Mouse (Mus musculus) hematopoietic stem cell, adult 5-6 weeks (primary cell): ENCODE data around the gene Cntnap2. TPM values are rescaled to one million over a fixed set of nuclear protein-coding genes. Genes with fewer than 3 reads are reported as not detected.
"Not testable (repeated sequence)": the region's sequence is repeated elsewhere in the genome, so short reads cannot be mapped to it uniquely, and the experiment has no call there.

ENCODE experiments used
- ATAC-seq, 2 experiments: fragments of 125-278 bp in 1 of 2; replicated peaks in 1 of 2; 2 replicates each; pipeline ENCODE4 v1.8.0; 2016 to 2017; ENCODE audit warnings: inconsistent platforms in 2 of 2, mild to moderate bottlenecking in 2 of 2, moderate number of reproducible peaks in 2 of 2, low read depth in 1 of 2, moderate TSS enrichment in 1 of 2; ENCODE audit not compliant: low FRiP score in 2 of 2, poor library complexity in 2 of 2, severe bottlenecking in 2 of 2, insufficient read depth in 1 of 2, low TSS enrichment in 1 of 2
- total RNA-seq: library from RNA; stranded (forward); fragments of 172-1452, 232-1000 nt; gene quantifications from 2 replicates; pipeline ENCODE4 v1.2.3, GENCODE M21; 2017

Gene Cntnap2
- total RNA-seq, 1 experiment from 2014 or later = not detected

- ATAC-seq = no peak
Measured at GRCm38 (mm10) chr6:47050319-47051222, 1991.4 kb downstream of the Cntnap2 start.

GRCm38 (mm10) chr6:47061341-47061740 is 2002.2 kb downstream of the Cntnap2 start:
- no peak for ATAC-seq

- no peak for ATAC-seq
Measured at GRCm38 (mm10) chr6:47089998-47090397, 2030.8 kb downstream of the Cntnap2 start.

- ATAC-seq = no peak
Measured at GRCm38 (mm10) chr6:47104951-47105350, 2045.8 kb downstream of the Cntnap2 start.

- ATAC-seq = no peak
Measured at GRCm38 (mm10) chr6:47109582-47110220, 2050.5 kb downstream of the Cntnap2 start.

GRCm38 (mm10) chr6:47134063-47134462 is 2074.9 kb downstream of the Cntnap2 start:
- peak in 1 of 2 experiments; percentile 67; a peak in 2 of 4 replicates for ATAC-seq

- peak; percentile 49 to 58; a peak in 1 of 4 replicates for ATAC-seq
Measured at GRCm38 (mm10) chr6:47153018-47153417, 2093.9 kb downstream of the Cntnap2 start.

GRCm38 (mm10) chr6:47174580-47175294 is 2115.6 kb downstream of the Cntnap2 start:
- ATAC-seq = peak; percentile 81 to 85

GRCm38 (mm10) chr6:47175356-47176156 is 2116.4 kb downstream of the Cntnap2 start:
- peak; percentile 43 to 68 for ATAC-seq

GRCm38 (mm10) chr6:47176157-47176555 is 2117.0 kb downstream of the Cntnap2 start:
- ATAC-seq = not testable (repeated sequence)

- not testable (repeated sequence) for ATAC-seq
Measured at GRCm38 (mm10) chr6:47181372-47181771, 2122.2 kb downstream of the Cntnap2 start.

GRCm38 (mm10) chr6:47182252-47182651 is 2123.1 kb downstream of the Cntnap2 start:
- no peak for ATAC-seq

- no peak for ATAC-seq
Measured at GRCm38 (mm10) chr6:47182756-47183155, 2123.6 kb downstream of the Cntnap2 start.

- not testable (repeated sequence) for ATAC-seq
Measured at GRCm38 (mm10) chr6:47183850-47184249, 2124.7 kb downstream of the Cntnap2 start.

- peak; percentile 56 to 67; a peak in 2 of 4 replicates for ATAC-seq
Measured at GRCm38 (mm10) chr6:47188193-47188592, 2129.0 kb downstream of the Cntnap2 start.

- ATAC-seq = not testable (repeated sequence)
Measured at GRCm38 (mm10) chr6:47188596-47188995, 2129.4 kb downstream of the Cntnap2 start.

- no peak for ATAC-seq
Measured at GRCm38 (mm10) chr6:47190282-47190681, 2131.1 kb downstream of the Cntnap2 start.
